Mouse (Mus musculus): ENCODE results near the gene Eef1e1. TPM values are rescaled to one million over a fixed set of nuclear protein-coding genes. Genes with fewer than 3 reads are reported as not detected.

Gene Eef1e1
- 21.3 and 23.4 TPM in 2 replicates for polyA plus RNA-seq (2015; fragmentation: Nextera tagmentation; extraction: Ambion mirVana)

DNA sequence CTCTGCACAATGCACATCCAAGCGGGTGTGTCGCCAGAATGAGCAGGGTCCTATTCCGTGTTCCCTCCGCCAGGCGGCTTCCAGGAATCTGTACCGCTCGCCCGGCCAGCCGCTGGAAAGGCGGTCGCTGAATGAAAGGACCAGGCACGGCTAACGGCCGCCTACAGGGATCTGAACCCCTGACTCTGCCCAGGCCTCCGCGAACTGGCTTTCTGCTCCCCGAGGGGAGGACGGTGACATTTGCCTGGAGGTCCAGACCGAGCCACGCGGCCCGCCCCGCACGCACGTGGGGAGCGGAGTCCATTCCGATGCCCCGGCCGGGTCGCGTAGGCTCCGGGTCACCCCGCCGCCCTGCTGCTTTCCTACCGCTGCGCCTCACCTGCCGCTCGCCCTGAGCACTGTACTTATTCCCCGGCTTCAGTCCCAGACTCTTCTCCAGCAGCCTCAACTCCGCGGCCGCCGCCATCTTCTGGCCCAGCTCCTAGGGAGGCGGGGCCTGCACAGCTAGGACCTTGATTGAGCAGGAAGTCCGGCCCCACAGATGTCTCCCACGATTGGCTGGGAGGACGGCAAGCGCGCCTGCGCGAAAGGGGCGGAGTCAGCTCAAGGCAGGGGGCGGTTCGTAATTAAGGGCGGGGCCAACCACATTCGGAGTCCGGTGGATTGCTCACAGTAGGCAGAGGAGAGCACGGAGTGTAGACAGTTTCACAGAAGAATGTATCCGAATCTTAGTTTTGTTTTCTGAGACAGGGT is at the start of gene Eef1e1:
Gene Eef1e1, minus strand, starts transcription at position 531 of the 753 bp plus-strand sequence.

DNA sequence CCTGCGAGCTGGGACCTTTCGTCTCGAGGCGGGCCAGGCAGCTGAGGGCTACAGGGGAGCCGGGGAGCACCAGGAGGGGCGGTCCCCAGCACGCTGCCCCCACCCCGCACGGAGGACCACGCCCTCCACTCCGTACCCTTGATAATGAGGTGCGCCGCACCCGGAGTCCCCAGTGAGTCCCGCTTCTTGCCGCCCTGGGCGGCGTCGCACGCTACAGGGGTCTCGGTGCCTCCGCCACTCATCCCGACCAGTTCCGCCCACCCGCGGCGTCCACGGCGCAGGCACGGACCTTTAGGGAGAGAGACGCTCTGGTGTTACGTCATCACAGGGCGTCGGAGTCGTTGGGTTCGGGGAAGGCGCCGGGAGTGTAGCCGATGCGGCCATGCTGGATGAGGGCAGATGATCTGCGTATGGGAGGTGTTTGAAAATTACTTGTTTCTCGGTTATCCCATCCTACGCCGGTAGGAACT is 24.0 kb downstream of the Eef1e1 start, which contains the start of gene Bloc1s5:
Gene Bloc1s5, minus strand, starts transcription at position 310 of the 470 bp plus-strand sequence.

Other genes starting within 250 kb of the Eef1e1 start
- 81.8 and 119 TPM in 2 replicates for gene Txndc5, start 130.2 kb downstream of the Eef1e1 start, polyA plus RNA-seq (2015; fragmentation: Nextera tagmentation; extraction: Ambion mirVana)
- 12.2 and 14.6 TPM in 2 replicates for gene Bloc1s5, start 23.9 kb downstream of the Eef1e1 start, polyA plus RNA-seq (2015; fragmentation: Nextera tagmentation; extraction: Ambion mirVana)

Data from skeletal muscle tissue, postnatal 0 days (tissue).